Mouse (Mus musculus) left cerebral cortex, postnatal 4 days (tissue): ENCODE data around the gene Acod1. TPM values are rescaled to one million over a fixed set of nuclear protein-coding genes. Genes with fewer than 3 reads are reported as not detected.

Source experiments
- DNase-seq: peaks from one replicate; pipeline ENCODE4 v3.0.0-alpha.2; 2022
- intact Hi-C: fragments of 180-260 bp; cut with DNase I; formaldehyde crosslinking; loops from one replicate; pipeline ENCODE4 v1.15.1; 2025
- total RNA-seq, 2 experiments: library from RNA; stranded (reverse); gene quantifications; 2 replicates each; pipeline ENCODE4 v1.2.3; 2021

Gene Acod1
- total RNA-seq, 2 experiments from 2014 or later: not detected

DNA sequence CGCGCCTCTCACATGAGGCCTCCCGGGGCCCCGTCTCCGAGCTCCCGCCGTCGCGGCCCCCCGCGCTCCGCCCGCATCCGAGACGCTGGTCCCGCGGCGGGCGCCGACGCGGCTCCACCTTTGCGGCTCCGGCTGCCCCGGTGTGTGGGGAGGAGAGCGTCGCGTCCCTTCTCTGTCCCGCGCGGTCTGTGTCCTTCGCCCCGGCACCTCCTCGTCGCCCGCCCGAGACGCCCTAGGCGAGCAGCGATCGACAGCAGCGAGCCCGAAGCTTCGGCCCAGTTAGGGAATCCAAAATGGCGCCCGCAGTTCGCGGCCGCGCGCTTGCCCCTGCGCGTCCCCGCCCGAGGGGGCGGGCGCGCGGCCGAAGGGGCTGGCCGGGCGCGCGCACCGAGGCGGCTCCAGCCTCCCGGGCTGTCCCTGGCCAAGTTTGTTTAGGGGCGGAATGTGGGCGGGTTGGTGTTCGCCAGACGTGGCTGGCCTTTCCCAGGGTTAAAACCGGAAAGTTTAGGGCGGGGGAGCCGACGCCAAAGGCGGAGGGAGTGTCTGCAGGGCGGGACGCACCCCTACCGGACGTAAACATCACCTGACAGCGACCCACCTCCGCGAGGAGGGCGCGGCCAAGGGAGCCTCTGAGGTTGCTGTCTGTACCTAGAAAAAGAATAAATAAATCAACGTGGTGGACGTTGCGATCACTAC lies 52.6 kb downstream of the Acod1 start, which contains the start of gene Fbxl3:
Gene Fbxl3, minus strand, starts transcription at position 329 of the 696 bp plus-strand sequence.
- peak; percentile 81 for DNase-seq
- intact Hi-C loops: no loop called here

DNA sequence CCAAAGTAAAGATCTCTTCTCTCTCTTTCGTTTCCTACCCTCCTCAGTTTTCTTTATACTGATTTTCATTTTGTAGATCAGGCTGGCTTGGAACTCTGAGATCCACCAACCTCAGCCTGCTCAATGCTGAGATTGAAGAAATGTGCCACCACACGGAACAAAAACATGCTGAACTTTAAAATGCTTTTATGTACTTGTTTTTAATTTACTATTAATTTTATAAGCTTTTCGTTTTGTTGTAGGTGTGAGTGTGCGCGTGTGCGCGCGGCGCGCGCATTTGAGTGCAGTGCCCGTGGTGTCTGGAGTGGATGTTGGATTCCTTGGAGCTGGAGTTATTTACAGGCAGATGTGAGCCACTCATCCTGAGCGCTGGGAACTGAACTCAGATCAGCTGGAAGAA lies 53.5 kb downstream of the Acod1 start:
- no peak for DNase-seq
- intact Hi-C loops: loop anchor here (10.0 kb wide), 1 partner anchor 435 kb away; no protein-coding TSS in a partner anchor

DNA sequence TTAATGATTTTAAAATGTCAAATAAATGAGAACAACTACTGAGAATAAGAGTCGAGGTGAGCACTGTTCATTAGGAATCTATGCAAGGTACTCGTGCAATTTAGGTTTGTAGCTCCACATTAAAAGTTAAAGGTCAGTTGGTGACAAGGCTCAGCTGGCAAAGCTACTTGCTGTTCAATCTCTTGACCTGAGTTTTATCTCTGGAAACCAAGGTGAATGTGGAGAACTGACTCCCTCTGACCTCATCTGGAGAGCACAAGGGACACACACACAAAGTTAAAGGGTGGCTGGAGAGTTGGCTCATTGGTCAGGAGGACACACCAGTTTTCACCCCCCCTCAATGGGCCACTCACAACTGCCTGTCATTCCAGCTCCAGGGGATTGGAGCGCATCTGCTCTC lies 54.4 kb downstream of the Acod1 start:
- intact Hi-C loops: loop anchor here (10.0 kb wide), 1 partner anchor 434 kb away; no protein-coding TSS in a partner anchor
- no peak for DNase-seq

DNA sequence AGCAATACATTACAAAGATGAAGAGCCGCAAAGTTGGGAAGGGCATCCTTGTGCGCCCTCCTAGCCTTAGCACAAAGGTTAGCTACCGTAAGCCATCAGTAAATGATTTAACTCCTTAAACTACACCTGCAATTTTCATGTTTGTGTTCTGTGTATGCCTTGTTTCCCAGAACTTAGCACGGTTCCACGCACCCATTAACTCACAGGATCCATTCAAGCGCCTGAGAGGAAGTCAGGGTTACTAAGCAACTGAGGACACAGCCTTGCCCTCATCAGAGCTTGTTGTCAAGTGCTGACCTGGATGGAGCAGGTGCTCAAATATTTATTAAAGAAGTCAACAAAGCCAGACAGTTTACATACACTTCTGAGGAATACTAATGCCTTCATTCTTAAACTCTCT lies 55.5 kb downstream of the Acod1 start:
- intact Hi-C loops: loop anchor here (10.0 kb wide), 1 partner anchor 433 kb away; no protein-coding TSS in a partner anchor
- DNase-seq: no peak

DNA sequence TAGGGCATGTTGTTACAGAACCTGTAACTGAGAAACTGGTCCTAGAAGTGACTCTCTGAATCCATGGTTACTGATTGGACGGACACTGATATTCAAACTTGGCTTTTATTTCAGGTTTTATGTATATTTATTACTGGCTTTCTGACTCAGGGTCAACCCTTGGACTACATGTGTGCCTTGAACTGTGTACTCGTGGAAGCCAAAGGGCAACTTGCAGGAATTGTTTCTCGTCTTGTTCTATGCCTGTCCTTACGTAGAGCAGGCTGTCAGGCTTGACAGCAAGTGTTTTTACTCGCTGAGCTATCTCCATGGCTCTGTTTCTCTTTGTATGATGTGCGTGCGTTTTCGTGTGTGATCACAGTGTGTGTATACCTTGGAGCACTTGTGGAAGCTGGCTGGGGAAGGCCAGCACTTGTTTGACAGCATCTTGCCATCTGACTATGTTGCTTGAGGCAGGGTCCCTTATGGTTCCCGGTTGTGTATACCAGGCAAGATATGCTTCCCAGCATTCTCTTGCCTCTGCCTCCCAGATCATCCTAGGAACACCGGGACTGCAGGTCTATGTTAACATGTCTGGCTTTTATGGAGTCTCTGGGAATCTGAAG lies 56.1 kb downstream of the Acod1 start:
- no peak for DNase-seq
- intact Hi-C loops: loop anchor here (10.0 kb wide), 1 partner anchor 432 kb away; no protein-coding TSS in a partner anchor

Other genes with a start within 250 kb of the Acod1 start
- gene Kctd12, start 64.3 kb upstream of the Acod1 start, total RNA-seq: 10 to 100 TPM; 82.4 to 86.7 TPM
- gene Cln5, start 23.2 kb downstream of the Acod1 start, total RNA-seq: 1 to 10 TPM; 5.0 to 5.7 TPM
- 10 to 100 TPM; 67.2 to 71.3 TPM for gene Fbxl3, start 52.6 kb downstream of the Acod1 start, total RNA-seq